Mouse (Mus musculus): ENCODE measurements around the gene Epgn. TPM values are rescaled to one million over a fixed set of nuclear protein-coding genes. Genes with fewer than 3 reads are reported as not detected.

Gene Epgn
- polyA plus RNA-seq, 1 experiment, result 0.11 TPM

Other genes with a start within 250 kb of the Epgn start
- gene Cxcl3, start 241.4 kb upstream of the Epgn start, polyA plus RNA-seq (2012; rRNA removed), result 0.50 TPM in 1 of 2 replicates, not detected in the other
- gene Cxcl15, start 232.9 kb upstream of the Epgn start, polyA plus RNA-seq (2012; rRNA removed), result 0.06 TPM in 1 of 2 replicates, not detected in the other
- 0.69 and 5.4 TPM in 2 replicates for gene Cxcl1, start 136.2 kb upstream of the Epgn start, polyA plus RNA-seq (2012; rRNA removed)
- 1.4 TPM in 1 of 2 replicates, not detected in the other for gene Cxcl2, start 123.6 kb upstream of the Epgn start, polyA plus RNA-seq (2012; rRNA removed)
- 61.1 and 74.6 TPM in 2 replicates for gene Mthfd2l, start 96.3 kb upstream of the Epgn start, polyA plus RNA-seq (2012; rRNA removed)
- 0.03 and 0.04 TPM in 2 replicates for gene Ereg, start 47.2 kb downstream of the Epgn start, polyA plus RNA-seq (2012; rRNA removed)
- gene Areg, start 112.1 kb downstream of the Epgn start, polyA plus RNA-seq (2012; rRNA removed), result 0.19 TPM in 1 of 2 replicates, not detected in the other